Mouse (Mus musculus): Measurements from ENCODE around the gene Stx5a.

DNA sequence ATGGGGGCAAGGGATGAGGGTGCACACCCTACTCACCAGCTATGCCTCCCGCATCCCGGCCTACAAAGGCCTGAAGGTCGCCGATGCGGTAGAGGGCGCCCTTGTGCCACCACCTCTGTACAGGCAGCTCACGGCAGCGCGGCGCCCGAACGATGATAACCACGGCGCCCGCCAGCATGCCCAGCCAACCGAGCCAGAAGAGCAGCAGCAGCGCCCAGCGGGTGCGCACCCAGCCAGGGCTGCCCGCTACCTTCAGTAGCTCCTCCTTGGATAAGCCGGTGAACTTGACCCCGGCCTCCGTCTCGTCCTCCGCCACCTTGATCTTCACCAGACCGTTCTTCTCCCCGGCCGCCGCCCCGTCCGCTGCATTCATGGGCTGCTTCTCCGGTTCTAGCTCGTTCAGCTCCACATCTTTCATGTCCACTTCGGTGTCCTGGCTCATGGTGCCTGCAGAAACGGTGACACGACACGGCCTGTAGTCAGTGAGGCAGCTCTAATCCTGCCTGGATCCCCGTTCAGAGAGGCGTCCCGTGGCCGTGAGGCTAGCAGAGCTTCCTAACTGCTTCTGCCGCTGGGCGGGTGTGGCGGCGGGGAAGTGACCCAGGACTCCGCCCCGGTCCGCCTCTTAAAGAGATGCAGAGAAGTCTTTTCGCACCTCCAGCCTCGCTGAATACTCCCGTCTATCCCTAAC, 27.8 kb upstream of the Stx5a start:
- TF ChIP-seq POLR2A (IDR thresholded peaks at IDR 0.05; ENCODE audit: low read depth, low read length) (peak; percentile 99), CTCF (IDR thresholded peaks at IDR 0.05; ENCODE audit: extremely low read depth, insufficient read length, insufficient replicate concordance, low read depth, low read length) (peak; percentile 61)

All from small intestine, adult 2 months (tissue).